Mouse (Mus musculus) A20 (cell line): ENCODE results near the gene Wdtc1.
A peak's percentile ranks its signal among the peaks of the same experiment; 100 is the strongest.

ENCODE experiments used
- DNase-seq: peaks from one replicate; pipeline ENCODE4 v3.0.0-alpha.2; 2011; ENCODE audit warnings: low read depth, low spot score

Wdtc1 gene

DNA sequence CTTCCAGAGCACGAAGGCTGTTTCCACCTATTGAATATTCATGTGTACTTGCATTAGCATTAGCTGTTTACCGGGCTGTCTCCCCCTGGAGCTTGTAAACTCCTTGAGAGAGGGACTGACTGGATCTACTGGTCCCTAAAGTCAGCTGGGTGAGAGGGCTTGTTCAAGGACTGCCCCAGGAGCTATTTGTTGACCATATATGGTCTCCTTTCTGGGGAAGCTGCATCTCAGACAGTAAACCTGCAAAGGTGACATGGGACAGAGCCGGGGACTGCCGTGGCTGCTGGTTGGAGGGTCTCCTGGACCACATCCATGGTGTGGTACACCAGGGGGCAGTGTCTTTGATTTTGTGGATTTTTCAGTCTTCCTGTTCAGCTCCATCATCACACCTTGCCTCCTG is 70.6 kb downstream of the Wdtc1 start:
- DNase-seq = no peak

GRCm38 (mm10) chr4:133281951-133282481 is 71.3 kb downstream of the Wdtc1 start:
- DNase-seq = no peak

GRCm38 (mm10) chr4:133281513-133281912 is 71.8 kb downstream of the Wdtc1 start:
- no peak for DNase-seq

- no peak for DNase-seq
Observed at GRCm38 (mm10) chr4:133278482-133278881, 74.8 kb downstream of the Wdtc1 start.

DNA sequence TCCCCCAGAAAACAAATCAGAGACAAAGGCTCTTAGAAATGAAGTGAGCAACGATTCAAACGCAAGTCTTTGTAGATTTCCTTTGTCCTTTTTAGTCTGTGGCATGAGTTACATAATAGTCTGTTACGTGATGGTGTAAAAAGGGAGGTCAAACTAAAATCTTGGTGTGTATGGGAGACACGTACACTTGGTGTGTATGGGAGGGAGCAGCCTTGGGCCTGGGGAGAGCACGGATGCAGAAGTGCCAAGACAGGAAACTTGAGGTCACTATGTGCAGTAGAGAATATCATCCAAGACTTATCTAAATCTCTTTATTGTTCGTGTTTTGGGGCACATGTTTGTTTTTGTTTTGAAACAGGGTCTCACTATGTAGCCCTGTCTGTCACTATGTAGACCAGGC is 75.2 kb downstream of the Wdtc1 start:
- no peak for DNase-seq

- DNase-seq = peak; percentile 98
Observed at GRCm38 (mm10) chr4:133277104-133278026, 75.9 kb downstream of the Wdtc1 start, which contains the start of gene Tmem222. TSS of gene Tmem222 (minus strand) at chr4:133277792.

DNA sequence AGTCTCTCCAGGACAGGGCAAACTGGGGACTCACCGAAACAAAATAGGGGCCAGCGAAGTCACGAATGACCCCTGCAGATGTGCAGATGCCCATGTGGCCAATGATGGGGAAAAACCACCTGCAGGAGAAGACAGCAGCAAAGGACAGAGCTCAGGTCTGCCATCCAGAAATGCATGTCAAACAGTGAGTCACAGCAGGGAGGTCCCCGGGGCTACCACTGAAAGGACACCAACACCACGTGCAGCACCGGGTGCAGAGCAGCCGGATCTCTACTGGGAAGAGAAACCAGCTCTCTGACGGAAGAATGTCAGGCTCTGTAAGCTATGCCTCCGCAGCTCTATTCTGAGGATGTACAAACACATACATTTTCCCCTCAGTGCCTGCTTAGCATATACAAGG is 82.4 kb downstream of the Wdtc1 start:
- peak; percentile 83 for DNase-seq

DNA sequence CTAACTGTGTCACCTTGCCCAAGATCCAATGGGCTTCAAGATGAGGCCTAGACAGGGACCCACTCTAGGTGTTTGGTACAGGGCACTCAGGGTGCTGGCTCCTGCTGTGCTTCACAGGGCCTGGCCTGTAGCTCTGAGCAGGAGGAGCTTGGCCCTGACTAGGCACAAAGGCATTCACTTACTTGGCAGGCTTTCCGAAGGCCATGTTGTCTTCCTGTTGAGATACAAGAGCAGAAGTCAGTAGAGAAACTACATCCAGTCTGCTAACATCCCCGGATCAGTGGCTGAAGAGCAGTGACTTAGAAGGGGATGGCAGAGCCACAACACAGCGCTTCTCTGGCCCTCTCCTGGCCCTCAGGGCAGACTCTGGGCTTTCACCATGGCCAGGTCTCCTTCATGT is 83.7 kb downstream of the Wdtc1 start:
- no peak for DNase-seq

GRCm38 (mm10) chr4:133268931-133269330 is 84.3 kb downstream of the Wdtc1 start:
- DNase-seq = no peak

DNA sequence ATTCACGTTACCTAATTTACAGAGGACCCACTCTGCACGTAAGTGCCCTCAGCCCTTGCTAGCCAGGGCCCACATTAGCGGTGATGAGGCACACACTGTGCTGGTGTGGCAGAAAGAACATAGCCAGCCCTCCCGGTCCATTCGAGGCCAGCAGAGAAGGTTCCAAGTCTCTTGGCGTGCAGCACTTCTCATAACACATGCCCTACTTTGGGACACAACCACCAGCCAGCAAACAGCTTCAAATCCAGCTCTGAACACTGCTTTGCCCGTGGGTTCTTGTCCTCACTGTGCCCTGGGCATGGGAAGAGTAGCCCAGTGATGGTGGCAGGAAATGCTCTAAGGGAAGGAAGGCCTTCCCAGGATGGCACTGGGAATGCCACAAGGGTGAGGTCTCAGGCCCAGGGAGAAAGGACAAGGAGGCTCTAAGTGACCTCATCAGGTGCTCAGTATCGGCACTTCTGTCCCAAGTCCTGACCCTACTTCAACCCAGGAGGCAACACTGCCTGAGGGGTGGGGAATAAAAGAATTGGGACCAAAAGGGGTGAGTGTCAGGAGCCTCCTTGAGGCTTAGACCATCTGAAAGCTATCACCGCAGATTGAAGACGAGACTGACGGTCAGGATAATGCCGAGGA is 86.9 kb downstream of the Wdtc1 start:
- DNase-seq = no peak

GRCm38 (mm10) chr4:133265759-133266158 is 87.5 kb downstream of the Wdtc1 start:
- DNase-seq = no peak

GRCm38 (mm10) chr4:133265297-133265696 is 88.0 kb downstream of the Wdtc1 start:
- DNase-seq = no peak

GRCm38 (mm10) chr4:133264559-133264958 is 88.7 kb downstream of the Wdtc1 start:
- DNase-seq = no peak

- no peak for DNase-seq
Observed at GRCm38 (mm10) chr4:133263756-133264155, 89.5 kb downstream of the Wdtc1 start.

- DNase-seq = peak; percentile 23
Observed at GRCm38 (mm10) chr4:133262882-133263281, 90.4 kb downstream of the Wdtc1 start, which contains the start of gene Sytl1. TSS of gene Sytl1 (minus strand) at chr4:133263113.

- no peak for DNase-seq
Observed at GRCm38 (mm10) chr4:133262375-133262765, 90.9 kb downstream of the Wdtc1 start.

DNA sequence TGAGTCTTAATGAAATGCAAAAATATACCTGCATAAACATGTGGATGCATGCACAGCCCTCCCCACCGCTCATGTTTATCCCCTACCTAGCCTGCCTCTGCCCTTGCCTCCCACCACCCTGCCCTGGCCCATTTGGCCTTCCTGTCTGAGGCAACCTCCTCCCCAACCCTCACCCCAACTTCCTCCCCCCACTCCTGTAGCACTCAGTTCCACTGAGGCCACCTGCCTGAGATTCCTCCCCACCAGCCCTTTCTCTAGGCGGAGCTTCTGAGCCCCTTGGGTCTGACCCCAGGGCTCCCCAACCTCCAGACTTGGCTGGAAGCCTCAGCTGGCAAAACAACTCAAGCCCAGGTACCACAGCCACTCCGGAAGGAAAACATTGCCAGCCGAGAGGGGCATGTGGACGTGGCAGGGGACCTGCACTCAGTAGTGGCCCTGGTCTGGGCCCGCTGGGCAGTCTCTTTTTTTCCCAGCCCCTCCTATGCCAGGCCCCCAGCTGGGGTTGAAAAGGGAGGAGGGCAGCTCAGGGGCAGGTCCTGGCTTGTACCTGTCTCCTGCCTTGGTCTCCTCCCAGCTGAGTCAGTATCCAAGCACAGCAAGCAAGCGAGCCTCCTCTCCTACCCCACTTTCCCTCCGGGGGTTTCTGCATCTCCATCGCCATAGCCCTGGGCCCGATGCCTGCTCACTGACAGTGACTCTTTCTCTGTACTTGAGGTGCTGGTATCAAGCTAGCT is 91.5 kb downstream of the Wdtc1 start:
- no peak for DNase-seq

GRCm38 (mm10) chr4:133257798-133258408 is 95.4 kb downstream of the Wdtc1 start:
- DNase-seq = no peak

DNA sequence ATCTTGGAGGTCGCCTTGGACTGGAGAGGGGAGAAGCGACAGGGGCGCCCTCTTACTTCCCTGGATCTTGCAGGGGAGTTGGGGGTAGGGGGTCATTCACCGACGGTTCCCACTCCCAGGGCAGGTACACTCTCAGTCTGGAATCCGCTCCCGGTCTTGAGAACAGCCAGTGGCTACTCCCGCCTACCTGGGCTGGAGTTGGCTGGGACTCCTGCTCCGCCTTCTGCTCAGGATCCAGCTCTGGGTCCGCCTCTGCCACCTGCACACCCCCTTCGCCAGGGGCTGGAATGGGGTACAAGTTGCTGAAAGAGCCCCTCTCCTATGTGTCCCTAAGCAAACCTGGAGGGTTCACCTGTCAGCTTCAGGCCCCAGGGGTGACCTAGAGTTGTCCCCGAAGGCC is 96.1 kb downstream of the Wdtc1 start:
- DNase-seq = no peak

DNA sequence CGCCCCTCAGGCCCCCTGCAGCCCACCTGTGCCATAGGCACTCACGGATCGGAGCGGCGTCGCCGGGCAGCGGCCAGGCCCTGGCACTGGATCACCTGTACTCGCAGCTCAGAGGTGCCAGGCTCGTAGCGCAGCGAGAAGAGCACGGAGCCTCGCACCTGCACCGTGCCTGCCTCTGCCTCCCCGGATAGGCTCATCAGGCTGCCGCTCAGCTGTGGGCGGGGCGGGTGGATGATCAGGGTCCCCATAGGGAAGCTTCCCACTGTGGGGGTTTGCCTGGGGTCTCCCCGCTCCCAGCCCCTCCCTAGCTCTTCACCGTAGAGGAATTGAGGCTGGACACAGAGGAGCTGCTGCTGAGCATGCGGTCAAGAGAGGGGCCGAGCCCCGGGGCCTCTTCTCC is 96.5 kb downstream of the Wdtc1 start:
- no peak for DNase-seq

- DNase-seq = no peak
Observed at GRCm38 (mm10) chr4:133255392-133255791, 97.9 kb downstream of the Wdtc1 start.
